Mouse (Mus musculus): ENCODE measurements around the gene Diexf. TPM values are rescaled to one million over a fixed set of nuclear protein-coding genes. Genes with fewer than 3 reads are reported as not detected.

The Diexf gene
- polyA plus RNA-seq (2012; ENCODE audit: insufficient read depth, insufficient read length, low replicate concordance, missing spikeins), result 406 TPM in 1 of 2 replicates, not detected in the other

DNA sequence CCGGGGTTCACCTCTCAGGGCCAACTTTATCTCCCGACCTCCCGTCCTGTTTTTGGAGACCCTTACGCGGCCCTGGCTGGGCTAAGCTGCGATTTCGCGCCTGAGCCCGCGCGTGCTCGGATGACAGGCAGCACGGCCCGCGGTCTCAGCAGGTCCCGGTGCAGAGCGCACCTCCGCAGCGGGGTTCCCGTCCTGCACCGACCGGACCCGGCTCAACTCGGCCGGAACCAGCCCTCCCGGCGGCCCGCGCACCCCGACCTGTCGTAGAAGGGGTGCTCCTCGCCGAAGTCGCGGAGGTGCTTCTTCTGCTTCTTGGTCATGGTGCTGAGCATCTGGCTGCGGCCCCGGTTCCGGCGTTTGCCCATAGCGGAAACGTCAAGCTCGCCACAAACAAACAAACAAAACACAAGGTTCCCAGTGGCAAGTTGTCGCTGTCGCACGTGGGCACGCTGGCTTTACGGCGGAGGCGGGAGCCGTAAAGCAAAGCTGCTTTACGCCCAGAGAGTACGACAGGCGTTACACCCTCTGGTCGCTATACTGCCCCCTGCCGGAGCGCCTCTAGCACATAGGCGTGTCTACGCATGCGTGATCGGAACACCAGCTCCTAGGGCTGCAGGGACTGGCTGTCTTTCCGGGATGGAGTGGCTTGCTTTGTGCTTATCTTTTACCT is at the start of gene Diexf:
Diexf (minus strand) TSS at position 487 of the 670 bp plus-strand sequence.
- H3K27ac ChIP-seq (ENCODE audit: insufficient read depth, low read depth, low read length), result peak within 1 kb of the TSS; percentile 66

DNA sequence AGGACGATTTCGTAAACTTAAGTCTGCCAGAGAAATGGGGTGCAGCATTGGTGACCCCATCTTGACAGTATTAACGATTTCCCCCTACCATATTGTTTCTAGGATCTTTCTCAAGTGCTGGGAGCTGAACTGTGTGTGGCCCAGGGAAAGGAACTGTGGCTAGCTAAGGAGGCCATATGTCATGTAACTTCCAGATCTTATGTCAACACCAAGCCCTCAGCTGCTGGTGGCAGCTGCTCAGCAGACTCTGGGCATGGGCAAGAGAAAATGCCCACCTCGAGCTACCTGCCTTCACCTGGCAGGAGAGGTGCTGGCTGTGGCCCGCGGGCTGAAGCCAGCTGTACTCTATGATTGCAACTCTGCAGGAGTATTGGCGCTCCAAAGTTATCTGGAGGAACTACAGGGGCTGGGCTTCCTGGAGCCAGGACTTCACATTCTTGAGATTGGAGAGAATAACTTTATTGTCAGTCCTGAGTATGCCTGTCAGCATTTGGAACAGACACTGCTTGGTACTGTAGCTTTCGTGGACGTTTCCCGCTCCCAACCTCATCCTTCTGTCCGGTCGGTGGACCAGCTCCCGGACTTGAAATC is 44.2 kb upstream of the Diexf start:
- Histone ChIP-seq H3K4me3 (ENCODE audit: insufficient read depth, low read depth, low read length) (no peak overlapping the region), H3K27ac (ENCODE audit: insufficient read depth, low read depth, low read length) (0 out of 2 replicates have a peak overlapping the region, but pooled peaks have one; percentile 94), H3K4me1 (ENCODE audit: control insufficient read depth, insufficient read depth, low read length) (peaks cover 13% of the 10 kb centered on the region)
- no peak for TF ChIP-seq POLR2A (IDR thresholded peaks at IDR 0.05; ENCODE audit: insufficient read depth, low read depth, low read length)
- no peak for TF ChIP-seq CTCF (IDR thresholded peaks at IDR 0.05; ENCODE audit: insufficient read depth, low read depth, low read length)
- WGBS, result 91% methylated on average over 13 of the region's 13 CpGs

More for the DNA sequence above, at the start of gene Diexf:
- Histone ChIP-seq H3K4me1 (ENCODE audit: control insufficient read depth, insufficient read depth, low read length) (peaks cover 7% of the 10 kb centered on the region; the same call in 1 of the 2 replicates), H3K4me3 (ENCODE audit: insufficient read depth, low read depth, low read length) (peak within 1 kb of the TSS; percentile 91)
- TF ChIP-seq POLR2A (IDR thresholded peaks at IDR 0.05; ENCODE audit: insufficient read depth, low read depth, low read length) (peak; percentile 79), CTCF (IDR thresholded peaks at IDR 0.05; ENCODE audit: insufficient read depth, low read depth, low read length) (peak; percentile 92)
- WGBS, result under 1% methylated on average over 61 of the region's 61 CpGs

DNA sequence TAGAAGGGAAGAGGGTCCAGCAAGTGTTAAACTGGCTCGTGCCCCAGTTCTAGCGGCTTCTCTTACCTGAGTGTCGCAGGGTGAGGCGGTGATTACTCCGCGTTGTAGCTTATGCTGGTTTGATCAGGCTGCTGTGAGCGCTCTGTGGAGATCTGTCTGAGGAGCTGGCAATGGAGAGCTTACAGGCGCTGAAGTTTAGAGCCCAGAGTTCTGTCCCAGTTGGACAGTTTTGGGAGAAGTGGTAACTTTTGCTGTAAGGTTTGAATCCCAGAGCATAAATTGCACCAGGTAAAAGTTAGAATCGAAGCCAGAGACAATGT is 43.7 kb upstream of the Diexf start:
- H3K27ac ChIP-seq (ENCODE audit: insufficient read depth, low read depth, low read length), result peak overlapping the region; percentile 94
- 13% methylated on average over 9 of the region's 9 CpGs for WGBS
- H3K4me3 ChIP-seq (ENCODE audit: insufficient read depth, low read depth, low read length), result peak overlapping the region; percentile 97
- H3K4me1 ChIP-seq (ENCODE audit: control insufficient read depth, insufficient read depth, low read length), result peaks cover 15% of the 10 kb centered on the region
- no peak for TF ChIP-seq CTCF (IDR thresholded peaks at IDR 0.05; ENCODE audit: insufficient read depth, low read depth, low read length)

GRCm38 (mm10) chr1:193172991-193173809 is 43.1 kb upstream of the Diexf start:
- TF ChIP-seq CTCF (IDR thresholded peaks at IDR 0.05; ENCODE audit: insufficient read depth, low read depth, low read length) (0 out of 2 replicates have a peak, but pooled peaks have one; percentile 8), POLR2A (IDR thresholded peaks at IDR 0.05; ENCODE audit: insufficient read depth, low read depth, low read length) (peak; percentile 92)
- H3K4me3 ChIP-seq (ENCODE audit: insufficient read depth, low read depth, low read length), result peak overlapping the region; percentile 97
- peaks cover 15% of the 10 kb centered on the region for H3K4me1 ChIP-seq (ENCODE audit: control insufficient read depth, insufficient read depth, low read length)
- peak overlapping the region; percentile 94 for H3K27ac ChIP-seq (ENCODE audit: insufficient read depth, low read depth, low read length)
- under 1% methylated on average over 48 of the region's 48 CpGs for WGBS

DNA sequence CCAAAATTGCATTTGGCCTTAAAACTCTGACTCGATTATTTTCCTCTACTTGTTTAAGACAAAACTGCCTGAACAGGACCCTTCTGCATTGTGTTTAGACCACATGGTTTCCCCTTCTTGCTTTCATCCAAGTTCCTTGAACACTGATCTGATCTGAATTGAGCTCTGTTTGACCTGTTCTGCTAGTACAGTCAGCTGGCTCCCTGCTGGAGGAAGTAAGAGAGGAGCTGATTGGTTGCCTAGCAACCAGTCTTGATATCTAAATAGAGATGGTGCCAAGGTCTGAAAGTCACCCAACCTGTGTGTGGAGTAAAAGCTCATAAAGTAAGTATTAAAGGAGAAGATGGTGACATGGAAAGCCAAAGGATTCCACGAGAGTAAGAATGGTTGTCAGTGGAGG is 39.8 kb upstream of the Diexf start:
- H3K4me1 ChIP-seq (ENCODE audit: control insufficient read depth, insufficient read depth, low read length), result peaks cover 14% of the 10 kb centered on the region
- WGBS, result 23% methylated on average over 2 of the region's 2 CpGs
- no peak overlapping the region for H3K27ac ChIP-seq (ENCODE audit: insufficient read depth, low read depth, low read length)
- no peak overlapping the region for H3K4me3 ChIP-seq (ENCODE audit: insufficient read depth, low read depth, low read length)
- TF ChIP-seq CTCF (IDR thresholded peaks at IDR 0.05; ENCODE audit: insufficient read depth, low read depth, low read length) (no peak), POLR2A (IDR thresholded peaks at IDR 0.05; ENCODE audit: insufficient read depth, low read depth, low read length) (no peak)

- Histone ChIP-seq H3K27ac (ENCODE audit: insufficient read depth, low read depth, low read length) (no peak overlapping the region), H3K4me3 (ENCODE audit: insufficient read depth, low read depth, low read length) (no peak overlapping the region), H3K4me1 (ENCODE audit: control insufficient read depth, insufficient read depth, low read length) (peaks cover 8% of the 10 kb centered on the region)
- 80% methylated on average over 7 of the region's 7 CpGs for WGBS
- no peak for TF ChIP-seq POLR2A (IDR thresholded peaks at IDR 0.05; ENCODE audit: insufficient read depth, low read depth, low read length)
- no peak for TF ChIP-seq CTCF (IDR thresholded peaks at IDR 0.05; ENCODE audit: insufficient read depth, low read depth, low read length)
Measured at GRCm38 (mm10) chr1:193169228-193169627, 39.2 kb upstream of the Diexf start.

GRCm38 (mm10) chr1:193167746-193168145 is 37.7 kb upstream of the Diexf start, which contains the start of gene A130010J15Rik:
TSS of gene A130010J15Rik (plus strand) at chr1:193168046.
- WGBS, result 93% methylated on average over 3 of the region's 3 CpGs
- TF ChIP-seq POLR2A (IDR thresholded peaks at IDR 0.05; ENCODE audit: insufficient read depth, low read depth, low read length) (no peak), CTCF (IDR thresholded peaks at IDR 0.05; ENCODE audit: insufficient read depth, low read depth, low read length) (no peak)
- Histone ChIP-seq H3K4me1 (ENCODE audit: control insufficient read depth, insufficient read depth, low read length) (peaks cover 3% of the 10 kb centered on the region; the same call in 1 of the 2 replicates), H3K4me3 (ENCODE audit: insufficient read depth, low read depth, low read length) (no peak within 1 kb of the TSS), H3K27ac (ENCODE audit: insufficient read depth, low read depth, low read length) (no peak within 1 kb of the TSS)

DNA sequence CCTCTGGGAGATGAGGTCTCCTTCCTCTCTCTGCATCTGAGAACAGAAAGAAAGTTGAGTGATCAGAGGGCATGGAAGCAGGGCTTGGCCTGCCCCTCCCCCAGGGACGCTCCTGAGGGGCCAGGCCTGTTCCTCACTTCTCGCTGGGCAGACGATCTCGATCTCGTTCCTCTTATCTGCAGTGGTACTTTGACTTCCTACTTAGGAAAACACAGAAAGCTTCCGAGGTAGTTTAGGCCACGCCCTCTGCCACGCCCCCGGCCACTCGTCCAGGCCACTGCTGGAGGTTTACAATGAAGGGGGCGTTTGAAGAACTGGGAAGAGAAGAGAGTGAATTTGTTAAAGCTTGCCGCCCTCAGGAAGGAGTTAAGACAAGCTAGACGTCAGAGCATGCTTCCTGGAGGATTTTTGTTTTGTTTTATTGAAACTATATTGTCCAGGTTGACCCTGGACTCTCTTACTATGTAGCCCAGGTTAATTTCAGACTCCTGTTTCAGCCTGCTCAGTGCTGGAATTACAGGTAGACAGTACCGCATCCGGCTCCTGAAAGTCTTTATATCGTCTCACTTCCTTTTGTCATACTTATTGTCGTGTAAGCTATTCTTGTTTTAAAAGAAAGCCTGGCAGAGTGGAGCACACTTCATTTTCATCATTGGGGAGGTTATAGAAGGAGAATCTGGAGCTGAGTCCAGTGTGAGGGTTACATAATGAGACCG is 30.4 kb upstream of the Diexf start:
- TF ChIP-seq CTCF (IDR thresholded peaks at IDR 0.05; ENCODE audit: insufficient read depth, low read depth, low read length) (no peak), POLR2A (IDR thresholded peaks at IDR 0.05; ENCODE audit: insufficient read depth, low read depth, low read length) (no peak)
- 28% methylated on average over 18 of the region's 18 CpGs for WGBS
- H3K4me1 ChIP-seq (ENCODE audit: control insufficient read depth, insufficient read depth, low read length), result peaks cover 4% of the 10 kb centered on the region
- no peak overlapping the region for H3K4me3 ChIP-seq (ENCODE audit: insufficient read depth, low read depth, low read length)
- H3K27ac ChIP-seq (ENCODE audit: insufficient read depth, low read depth, low read length), result no peak overlapping the region

Measured in olfactory bulb, adult 2 months (tissue).